In the genomic region with DNA sequence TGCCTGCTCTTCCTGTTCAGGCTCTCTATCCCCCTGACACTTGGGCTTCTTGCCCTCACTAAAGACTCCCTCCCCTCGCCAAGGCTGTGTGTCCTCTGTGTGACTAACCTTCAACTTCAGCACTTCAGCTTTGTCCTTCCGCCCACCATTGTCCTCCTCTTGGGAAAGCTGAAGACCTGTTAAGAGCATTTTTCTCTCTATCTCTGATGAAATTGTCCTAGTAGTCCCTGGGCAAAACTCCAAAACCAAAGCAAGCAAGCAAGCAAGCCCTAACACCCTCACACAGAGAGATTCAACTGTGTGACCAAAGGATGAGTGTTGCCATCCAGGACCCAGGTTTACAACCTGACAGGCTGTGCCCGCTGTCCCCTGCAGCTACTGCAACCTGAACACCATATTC, we compare ENCODE assay signal across 12 mouse cellular contexts. TPM values are rescaled to one million over a fixed set of nuclear protein-coding genes. Genes with fewer than 3 reads are reported as not detected.
A peak's percentile ranks its signal among the peaks of the same experiment; 100 is the strongest.
DNase-seq lines count a peak whose midpoint lies in the region; ATAC-seq and TF ChIP-seq lines count a peak whose summit lies in the region.
"Had no signal": no experiment of that assay in that cellular context is flagged by ENCODE, and none has a peak within 500 bp of the region (broad histone marks: within the 10 kb centered on the region; RNA-seq: fewer than 3 reads in every experiment).

No protein-coding gene starts in this region.

- no peak for TF ChIP-seq EP300 in stomach, postnatal 0 days (optimal IDR thresholded peaks at IDR 0.05)

- no peak for DNase-seq in forebrain, embryonic 10.5 days (ENCODE audit: extremely low spot score, low spot score)
- DNase-seq in kidney, postnatal 4 days: no peak
- no peak for DNase-seq in stomach, postnatal 0 days (ENCODE audit: low spot score)
- no peak for DNase-seq in thymus, postnatal 4 days
- DNase-seq: cerebellum, postnatal 36 days; gastrocnemius, postnatal 10 days; lung, postnatal 14 days had no signal

- 51% methylated on average over 3 of the region's 3 CpGs for WGBS in forebrain, embryonic 10.5 days
- WGBS in forebrain, embryonic 15.5 days: 62% methylated on average over 3 of the region's 3 CpGs
- WGBS in kidney, embryonic 15.5 days: 54% methylated on average over 3 of the region's 3 CpGs
- 58% methylated on average over 3 of the region's 3 CpGs for WGBS in stomach, embryonic 14.5 days
- WGBS in stomach, postnatal 0 days: 61% methylated on average over 3 of the region's 3 CpGs
- WGBS in stomach, embryonic 15.5 days: 50% methylated on average over 3 of the region's 3 CpGs

- H3K27ac ChIP-seq in forebrain, embryonic 10.5 days: peak overlapping the region; percentile 75
- no peak overlapping the region for H3K27ac ChIP-seq in forebrain, embryonic 15.5 days (replicated peaks)
- H3K27ac ChIP-seq in kidney, embryonic 15.5 days: peak overlapping the region; percentile 72; the same call in 1 of the 2 replicates
- no peak overlapping the region for H3K27ac ChIP-seq in stomach, embryonic 14.5 days (ENCODE audit: low read length)
- no peak overlapping the region for H3K27ac ChIP-seq in stomach, postnatal 0 days (replicated peaks)
- no peak overlapping the region for H3K27ac ChIP-seq in stomach, embryonic 15.5 days

- H3K9me3 ChIP-seq in forebrain, embryonic 10.5 days: no peaks in the 10 kb centered on the region
- no peaks in the 10 kb centered on the region for H3K9me3 ChIP-seq in forebrain, embryonic 15.5 days
- no peaks in the 10 kb centered on the region for H3K9me3 ChIP-seq in kidney, embryonic 15.5 days (replicated peaks)
- H3K9me3 ChIP-seq in stomach, embryonic 14.5 days (ENCODE audit: control insufficient read depth, low read depth, low read length): no peaks in the 10 kb centered on the region
- no peaks in the 10 kb centered on the region for H3K9me3 ChIP-seq in stomach, postnatal 0 days (ENCODE audit: control insufficient read depth, low read length)
- no peaks in the 10 kb centered on the region for H3K9me3 ChIP-seq in stomach, embryonic 15.5 days
- H3K9me3 ChIP-seq: G1E had no signal

- no peak overlapping the region for H3K9ac ChIP-seq in forebrain, embryonic 15.5 days (replicated peaks)
- H3K9ac ChIP-seq in kidney, embryonic 15.5 days: no peak overlapping the region
- 0 out of 2 replicates have a peak overlapping the region, but pooled peaks have one; percentile 18 for H3K9ac ChIP-seq in stomach, embryonic 14.5 days (replicated peaks; ENCODE audit: low read depth, low read length)
- H3K9ac ChIP-seq in stomach, postnatal 0 days (ENCODE audit: low read length): no peak overlapping the region
- no peak overlapping the region for H3K9ac ChIP-seq in stomach, embryonic 15.5 days

- no peak overlapping the region for H3K4me2 ChIP-seq in forebrain, embryonic 15.5 days (replicated peaks)
- H3K4me2 ChIP-seq in kidney, embryonic 15.5 days: peak overlapping the region; percentile 55
- H3K4me2 ChIP-seq in stomach, embryonic 14.5 days (replicated peaks; ENCODE audit: low read depth, low read length): peak overlapping the region; percentile 27
- H3K4me2 ChIP-seq in stomach, postnatal 0 days (replicated peaks; ENCODE audit: low read depth): no peak overlapping the region
- H3K4me2 ChIP-seq in stomach, embryonic 15.5 days: peak overlapping the region; percentile 42

- no peak for ATAC-seq in forebrain, embryonic 15.5 days (replicated peaks)
- ATAC-seq in kidney, embryonic 15.5 days (replicated peaks; ENCODE audit: low FRiP score): no peak
- ATAC-seq in stomach, embryonic 14.5 days (ENCODE audit: insufficient number of reproducible peaks, insufficient read depth, low FRiP score, low read depth): no peak
- no peak for ATAC-seq in stomach, postnatal 0 days (ENCODE audit: low FRiP score, low TSS enrichment)
- no peak for ATAC-seq in stomach, embryonic 15.5 days (ENCODE audit: insufficient read depth, low FRiP score, low read depth)

- H3K36me3 ChIP-seq in forebrain, embryonic 10.5 days (replicated peaks): no peaks in the 10 kb centered on the region
- H3K36me3 ChIP-seq in forebrain, embryonic 15.5 days: no peaks in the 10 kb centered on the region
- H3K36me3 ChIP-seq in kidney, embryonic 15.5 days: no peaks in the 10 kb centered on the region
- H3K36me3 ChIP-seq in stomach, embryonic 14.5 days (ENCODE audit: control insufficient read depth, insufficient read depth, low read length): no peaks in the 10 kb centered on the region
- no peaks in the 10 kb centered on the region for H3K36me3 ChIP-seq in stomach, postnatal 0 days (ENCODE audit: control insufficient read depth, insufficient read depth, low read length)
- 0 out of 2 replicates have a peak, but pooled peaks cover 2% of the 10 kb centered on the region for H3K36me3 ChIP-seq in stomach, embryonic 15.5 days
- H3K36me3 ChIP-seq: G1E had no signal

- peaks cover 33% of the 10 kb centered on the region for H3K4me1 ChIP-seq in forebrain, embryonic 10.5 days
- peaks cover 6% of the 10 kb centered on the region for H3K4me1 ChIP-seq in forebrain, embryonic 15.5 days
- H3K4me1 ChIP-seq in kidney, embryonic 15.5 days: peaks cover 21% of the 10 kb centered on the region
- H3K4me1 ChIP-seq in stomach, embryonic 14.5 days (ENCODE audit: control insufficient read depth, insufficient read depth, low read length): peaks cover 5% of the 10 kb centered on the region
- H3K4me1 ChIP-seq in stomach, postnatal 0 days (replicated peaks; ENCODE audit: control insufficient read depth, insufficient read depth): peaks cover 7% of the 10 kb centered on the region; the same call in 1 of the 2 replicates
- peaks cover 7% of the 10 kb centered on the region for H3K4me1 ChIP-seq in stomach, embryonic 15.5 days

- TF ChIP-seq CTCF in stomach, postnatal 0 days (IDR thresholded peaks at IDR 0.05; ENCODE audit: low read depth): no peak

- H3K27me3 ChIP-seq in forebrain, embryonic 10.5 days (ENCODE audit: poor library complexity, severe bottlenecking): peaks cover 20% of the 10 kb centered on the region
- H3K27me3 ChIP-seq in forebrain, embryonic 15.5 days: peaks cover 6% of the 10 kb centered on the region
- no peaks in the 10 kb centered on the region for H3K27me3 ChIP-seq in kidney, embryonic 15.5 days
- no peaks in the 10 kb centered on the region for H3K27me3 ChIP-seq in stomach, embryonic 14.5 days (ENCODE audit: control insufficient read depth, insufficient read depth, low read length)
- no peaks in the 10 kb centered on the region for H3K27me3 ChIP-seq in stomach, postnatal 0 days (ENCODE audit: control insufficient read depth, insufficient read depth, low read length)
- H3K27me3 ChIP-seq in stomach, embryonic 15.5 days (replicated peaks): no peaks in the 10 kb centered on the region

- peak overlapping the region; percentile 34 for H3K4me3 ChIP-seq in forebrain, embryonic 10.5 days
- no peak overlapping the region for H3K4me3 ChIP-seq in forebrain, embryonic 15.5 days
- H3K4me3 ChIP-seq in kidney, embryonic 15.5 days (replicated peaks): peak overlapping the region; percentile 20
- H3K4me3 ChIP-seq in stomach, embryonic 14.5 days (ENCODE audit: low read depth, low read length): no peak overlapping the region
- no peak overlapping the region for H3K4me3 ChIP-seq in stomach, postnatal 0 days (ENCODE audit: low read depth, low read length)
- H3K4me3 ChIP-seq in stomach, embryonic 15.5 days (replicated peaks): no peak overlapping the region

RNA-seq across cellular contexts. Expression of gene Ranbp3, which starts 9.4 kb away (rescaled TPM):
- 144 and 147 TPM in 2 replicates for polyA plus RNA-seq in forebrain, embryonic 10.5 days (2016; fragmentation: Nextera tagmentation; extraction: Ambion mirVana)
- polyA plus RNA-seq in forebrain, embryonic 15.5 days (2015; fragmentation: Nextera tagmentation; extraction: Ambion mirVana): 114 and 115 TPM in 2 replicates
- 87.9 and 99.2 TPM in 2 replicates for polyA plus RNA-seq in kidney, embryonic 15.5 days (2015; fragmentation: Nextera tagmentation; extraction: Ambion mirVana)
- polyA plus RNA-seq in stomach, embryonic 14.5 days (2014; fragmentation: Nextera tagmentation; extraction: Ambion mirVana): 86.5 and 94.9 TPM in 2 replicates
- 34.5 and 35.4 TPM in 2 replicates for polyA plus RNA-seq in stomach, postnatal 0 days (2015; fragmentation: Nextera tagmentation; extraction: Ambion mirVana)
- 75.9 and 81.6 TPM in 2 replicates for polyA plus RNA-seq in stomach, embryonic 15.5 days (2015; fragmentation: Nextera tagmentation; extraction: Ambion mirVana)

RNA-seq across cellular contexts. Expression of gene Catsperd, which starts 35.7 kb away (rescaled TPM):
- 0.53 and 0.81 TPM in 2 replicates for polyA plus RNA-seq in forebrain, embryonic 10.5 days (2016; fragmentation: Nextera tagmentation; extraction: Ambion mirVana)
- polyA plus RNA-seq in forebrain, embryonic 15.5 days (2015; fragmentation: Nextera tagmentation; extraction: Ambion mirVana): 0.98 and 1.1 TPM in 2 replicates
- 0.59 and 0.93 TPM in 2 replicates for polyA plus RNA-seq in kidney, embryonic 15.5 days (2015; fragmentation: Nextera tagmentation; extraction: Ambion mirVana)
- polyA plus RNA-seq in stomach, embryonic 14.5 days (2014; fragmentation: Nextera tagmentation; extraction: Ambion mirVana): 0.46 and 0.73 TPM in 2 replicates
- polyA plus RNA-seq in stomach, postnatal 0 days (2015; fragmentation: Nextera tagmentation; extraction: Ambion mirVana): 0.10 and 0.18 TPM in 2 replicates
- polyA plus RNA-seq in stomach, embryonic 15.5 days (2015; fragmentation: Nextera tagmentation; extraction: Ambion mirVana): 0.30 and 0.48 TPM in 2 replicates
- polyA plus RNA-seq: G1E had no signal

RNA-seq across cellular contexts. Expression of gene Lonp1, which starts 37.0 kb away (rescaled TPM):
- polyA plus RNA-seq in forebrain, embryonic 10.5 days (2016; fragmentation: Nextera tagmentation; extraction: Ambion mirVana): 61.8 and 62.3 TPM in 2 replicates
- 47.7 and 49.9 TPM in 2 replicates for polyA plus RNA-seq in forebrain, embryonic 15.5 days (2015; fragmentation: Nextera tagmentation; extraction: Ambion mirVana)
- polyA plus RNA-seq in kidney, embryonic 15.5 days (2015; fragmentation: Nextera tagmentation; extraction: Ambion mirVana): 59.7 and 63.8 TPM in 2 replicates
- polyA plus RNA-seq in stomach, embryonic 14.5 days (2014; fragmentation: Nextera tagmentation; extraction: Ambion mirVana): 49.3 and 51.3 TPM in 2 replicates
- polyA plus RNA-seq in stomach, postnatal 0 days (2015; fragmentation: Nextera tagmentation; extraction: Ambion mirVana): 25.8 and 27.5 TPM in 2 replicates
- polyA plus RNA-seq in stomach, embryonic 15.5 days (2015; fragmentation: Nextera tagmentation; extraction: Ambion mirVana): 59.1 and 59.2 TPM in 2 replicates

RNA-seq across cellular contexts. Expression of gene Rpl36, which starts 50.4 kb away (rescaled TPM):
- 1,518 and 1,601 TPM in 2 replicates for polyA plus RNA-seq in forebrain, embryonic 10.5 days (2016; fragmentation: Nextera tagmentation; extraction: Ambion mirVana)
- polyA plus RNA-seq in forebrain, embryonic 15.5 days (2015; fragmentation: Nextera tagmentation; extraction: Ambion mirVana): 1,126 and 1,235 TPM in 2 replicates
- polyA plus RNA-seq in kidney, embryonic 15.5 days (2015; fragmentation: Nextera tagmentation; extraction: Ambion mirVana): 1,888 and 2,013 TPM in 2 replicates
- 2,224 and 2,447 TPM in 2 replicates for polyA plus RNA-seq in stomach, embryonic 14.5 days (2014; fragmentation: Nextera tagmentation; extraction: Ambion mirVana)
- 2,079 and 2,215 TPM in 2 replicates for polyA plus RNA-seq in stomach, postnatal 0 days (2015; fragmentation: Nextera tagmentation; extraction: Ambion mirVana)
- 1,749 and 1,789 TPM in 2 replicates for polyA plus RNA-seq in stomach, embryonic 15.5 days (2015; fragmentation: Nextera tagmentation; extraction: Ambion mirVana)

RNA-seq across cellular contexts. Expression of gene Ndufa11, which starts 53.9 kb away (rescaled TPM):
- polyA plus RNA-seq in forebrain, embryonic 10.5 days (2016; fragmentation: Nextera tagmentation; extraction: Ambion mirVana): 366 and 374 TPM in 2 replicates
- polyA plus RNA-seq in forebrain, embryonic 15.5 days (2015; fragmentation: Nextera tagmentation; extraction: Ambion mirVana): 425 and 444 TPM in 2 replicates
- polyA plus RNA-seq in kidney, embryonic 15.5 days (2015; fragmentation: Nextera tagmentation; extraction: Ambion mirVana): 470 and 471 TPM in 2 replicates
- 444 and 502 TPM in 2 replicates for polyA plus RNA-seq in stomach, embryonic 14.5 days (2014; fragmentation: Nextera tagmentation; extraction: Ambion mirVana)
- 584 and 595 TPM in 2 replicates for polyA plus RNA-seq in stomach, postnatal 0 days (2015; fragmentation: Nextera tagmentation; extraction: Ambion mirVana)
- 437 and 463 TPM in 2 replicates for polyA plus RNA-seq in stomach, embryonic 15.5 days (2015; fragmentation: Nextera tagmentation; extraction: Ambion mirVana)

Comparison
In these comparisons a context has a peak if more than half of its experiments do, and no peak if none do; other contexts are left out.
1. H3K27ac ChIP-seq: peak in forebrain, embryonic 10.5 days (single experiment) and kidney, embryonic 15.5 days (single experiment); none in forebrain, embryonic 15.5 days (single experiment), stomach, embryonic 14.5 days (single experiment), stomach, postnatal 0 days (single experiment) and stomach, embryonic 15.5 days (single experiment).
2. H3K4me3 ChIP-seq: peak in forebrain, embryonic 10.5 days (single experiment) and kidney, embryonic 15.5 days (single experiment); none in forebrain, embryonic 15.5 days (single experiment), stomach, embryonic 14.5 days (single experiment), stomach, postnatal 0 days (single experiment) and stomach, embryonic 15.5 days (single experiment).
3. H3K4me2 ChIP-seq: peak in kidney, embryonic 15.5 days (single experiment), stomach, embryonic 14.5 days (single experiment) and stomach, embryonic 15.5 days (single experiment); none in forebrain, embryonic 15.5 days (single experiment) and stomach, postnatal 0 days (single experiment).